Mouse (Mus musculus) brain, embryonic 18.5 days (tissue): Measurements from ENCODE around the gene Egfr.

Experiments used
- DNase-seq: peaks from one replicate; pipeline ENCODE4 v3.0.0-alpha.2; 2012; ENCODE audit warnings: low read depth, low spot score

The Egfr gene

DNA sequence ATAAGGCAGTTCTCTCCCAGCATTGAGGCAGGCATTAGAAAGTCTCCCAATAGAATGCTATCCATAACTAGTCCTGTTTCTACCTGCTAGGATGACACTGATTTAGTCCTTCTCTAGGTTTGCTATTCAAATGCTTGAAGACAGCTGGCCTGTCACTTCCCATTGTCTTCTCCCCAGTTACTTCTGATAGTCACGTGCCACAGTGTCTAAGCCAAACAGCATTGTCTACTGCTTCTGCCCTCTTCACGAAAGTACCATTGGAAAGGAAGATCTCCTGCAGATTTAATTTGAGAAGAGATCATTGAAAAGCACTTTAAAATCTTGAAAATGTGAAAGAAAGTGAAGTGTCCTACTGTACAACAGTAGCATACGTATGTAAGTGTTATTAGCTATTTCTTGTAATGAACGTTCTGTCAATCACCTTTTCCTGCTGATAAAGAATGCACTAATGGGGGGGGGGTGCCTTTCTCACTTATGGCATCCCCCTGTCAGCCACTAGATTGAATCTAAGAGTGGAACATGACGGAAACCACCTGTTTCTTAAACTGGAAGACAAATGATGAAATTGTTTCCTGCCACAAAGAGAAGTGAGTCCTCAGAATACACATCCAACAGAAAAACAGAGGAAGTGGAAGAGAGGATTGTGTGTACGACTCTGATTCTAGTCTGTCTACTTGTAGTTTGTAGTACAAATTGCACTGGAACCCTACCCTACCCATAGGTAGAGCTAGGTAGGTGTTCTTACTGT, 204.3 kb downstream of the Egfr start:
- no peak for DNase-seq

DNA sequence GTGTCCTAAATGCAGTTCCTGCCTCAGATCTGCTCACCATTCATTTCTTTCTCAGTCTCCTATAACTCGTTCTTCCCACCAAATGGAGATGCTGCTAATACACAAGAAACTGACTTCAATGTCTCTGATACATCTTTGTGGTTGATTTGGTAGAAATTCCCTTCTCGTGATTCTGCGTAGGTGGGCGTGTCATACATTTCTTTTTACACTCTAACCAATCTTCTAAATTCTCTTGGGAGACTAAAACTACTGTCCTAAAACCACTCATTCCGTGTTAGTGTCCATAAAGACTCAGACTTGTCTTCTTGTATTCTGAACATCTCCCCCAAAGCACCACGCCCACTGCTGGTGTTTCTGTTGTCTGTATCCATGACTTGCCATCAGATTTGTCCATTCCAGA, 205.0 kb downstream of the Egfr start:
- no peak for DNase-seq

DNA sequence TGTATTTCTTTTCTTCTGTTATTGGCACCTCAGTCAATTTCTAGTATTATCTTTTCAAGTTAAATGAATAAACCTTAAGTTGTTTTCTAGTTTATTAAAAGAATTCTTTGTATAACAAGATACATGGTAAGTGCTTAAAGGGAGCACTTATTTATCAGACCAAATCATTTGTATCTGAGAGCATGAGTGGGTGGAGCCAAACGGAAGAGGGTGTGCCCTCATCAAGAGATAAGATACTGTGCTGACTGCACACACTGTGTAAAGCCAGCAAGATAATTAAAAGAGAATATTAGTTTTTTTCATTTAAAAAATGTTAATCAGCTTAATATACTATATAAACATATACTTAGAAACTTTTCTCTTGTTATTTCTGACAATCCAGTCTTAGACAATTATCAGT, 206.5 kb downstream of the Egfr start:
- DNase-seq = no peak
